In genomic region chr17:28036813-28037756, GRCm38 (mm10) we compare ENCODE assay signal across 9 mouse cellular contexts. TPM values are rescaled to one million over a fixed set of nuclear protein-coding genes. Genes with fewer than 3 reads are reported as not detected.
A peak's percentile ranks its signal among the peaks of the same experiment; 100 is the strongest.
DNase-seq lines count a peak whose midpoint lies in the region; ATAC-seq and TF ChIP-seq lines count a peak whose summit lies in the region.
"Had no signal": no experiment of that assay in that cellular context is flagged by ENCODE, and none has a peak within 500 bp of the region (broad histone marks: within the 10 kb centered on the region; RNA-seq: fewer than 3 reads in every experiment).

No protein-coding gene starts in this region.

- H3K27ac ChIP-seq in lung, embryonic 16.5 days (ENCODE audit: low read length) = no peak overlapping the region; the same call in 1 of the 2 replicates
- peak overlapping the region; percentile 79 for H3K27ac ChIP-seq in forebrain, embryonic 14.5 days (ENCODE audit: low read depth, low read length)
- H3K27ac ChIP-seq in neural tube, embryonic 15.5 days (replicated peaks) = peak overlapping the region; percentile 49; the same call in 1 of the 2 replicates
- H3K27ac ChIP-seq in cerebellum, adult 2 months (ENCODE audit: insufficient read depth, low read length) = no peak overlapping the region
- H3K27ac ChIP-seq: left cerebral cortex, adult 2 months had no signal

- no peaks in the 10 kb centered on the region for H3K36me3 ChIP-seq in lung, embryonic 16.5 days (ENCODE audit: control insufficient read depth, insufficient read depth, low read length)
- 0 out of 2 replicates have a peak, but pooled peaks cover 3% of the 10 kb centered on the region for H3K36me3 ChIP-seq in forebrain, embryonic 14.5 days (ENCODE audit: control insufficient read depth, insufficient read depth, low read length)
- peaks cover 3% of the 10 kb centered on the region; the same call in 1 of the 2 replicates for H3K36me3 ChIP-seq in neural tube, embryonic 15.5 days

- peaks cover 51% of the 10 kb centered on the region for H3K4me1 ChIP-seq in lung, embryonic 16.5 days (replicated peaks; ENCODE audit: control insufficient read depth, insufficient read depth, low read length)
- peaks cover 39% of the 10 kb centered on the region for H3K4me1 ChIP-seq in forebrain, embryonic 14.5 days (ENCODE audit: control insufficient read depth, insufficient read depth, low read length)
- H3K4me1 ChIP-seq in neural tube, embryonic 15.5 days = peaks cover 50% of the 10 kb centered on the region
- H3K4me1 ChIP-seq in cerebellum, adult 2 months (ENCODE audit: control insufficient read depth, insufficient read depth, low read length) = peaks cover 42% of the 10 kb centered on the region

- no peak for DNase-seq in lung, postnatal 4 days
- DNase-seq in forebrain, embryonic 14.5 days (ENCODE audit: low spot score) = peak; percentile 81
- DNase-seq in layer of hippocampus, adult 9-11 months = peak; percentile 74
- no peak for DNase-seq in testis, postnatal 10 days (ENCODE audit: low spot score)
- no peak for DNase-seq in cerebellum, adult 2 months

- no peak overlapping the region for H3K4me2 ChIP-seq in lung, embryonic 16.5 days (ENCODE audit: low read depth, low read length)
- H3K4me2 ChIP-seq in forebrain, embryonic 14.5 days (ENCODE audit: low read length) = no peak overlapping the region
- no peak overlapping the region for H3K4me2 ChIP-seq in neural tube, embryonic 15.5 days

- H3K27me3 ChIP-seq in lung, embryonic 16.5 days (ENCODE audit: control insufficient read depth, insufficient read depth, low read depth, low read length) = no peaks in the 10 kb centered on the region
- H3K27me3 ChIP-seq in forebrain, embryonic 14.5 days (replicated peaks; ENCODE audit: control insufficient read depth, insufficient read depth, low read length) = no peaks in the 10 kb centered on the region
- no peaks in the 10 kb centered on the region for H3K27me3 ChIP-seq in neural tube, embryonic 15.5 days (replicated peaks)
- no peaks in the 10 kb centered on the region for H3K27me3 ChIP-seq in cerebellum, adult 2 months (ENCODE audit: control insufficient read depth, insufficient read depth, low read length)

- no peak for TF ChIP-seq POLR2A in cerebellum, adult 2 months (IDR thresholded peaks at IDR 0.05; ENCODE audit: borderline replicate concordance, insufficient read depth, low read length)

- no peak for ATAC-seq in lung, embryonic 16.5 days (ENCODE audit: low read depth)
- ATAC-seq in forebrain, embryonic 14.5 days = peak; percentile 60
- ATAC-seq in neural tube, embryonic 15.5 days (ENCODE audit: low FRiP score) = 0 out of 2 replicates have a peak, but pooled peaks have one; percentile 19
- no peak for ATAC-seq in megakaryocyte-erythroid progenitor cell, adult 5-6 weeks (replicated peaks; ENCODE audit: low FRiP score, low TSS enrichment, poor library complexity, severe bottlenecking)

- no peak overlapping the region for H3K4me3 ChIP-seq in lung, embryonic 16.5 days (ENCODE audit: low read length)
- no peak overlapping the region for H3K4me3 ChIP-seq in forebrain, embryonic 14.5 days (ENCODE audit: low read depth, low read length)
- no peak overlapping the region for H3K4me3 ChIP-seq in neural tube, embryonic 15.5 days (replicated peaks)
- no peak overlapping the region for H3K4me3 ChIP-seq in cerebellum, adult 2 months (replicated peaks; ENCODE audit: insufficient read depth, low read depth, low read length)
- H3K4me3 ChIP-seq: left cerebral cortex, adult 2 months had no signal

- H3K9me3 ChIP-seq in lung, embryonic 16.5 days (ENCODE audit: control insufficient read depth, low read length) = no peaks in the 10 kb centered on the region
- no peaks in the 10 kb centered on the region for H3K9me3 ChIP-seq in forebrain, embryonic 14.5 days (replicated peaks; ENCODE audit: control insufficient read depth, low read length)
- no peaks in the 10 kb centered on the region for H3K9me3 ChIP-seq in neural tube, embryonic 15.5 days (replicated peaks)

- WGBS in lung, embryonic 16.5 days = 66% methylated on average over 14 of the region's 14 CpGs
- 60% methylated on average over 14 of the region's 14 CpGs for WGBS in forebrain, embryonic 14.5 days
- WGBS in neural tube, embryonic 15.5 days = 24% methylated on average over 14 of the region's 14 CpGs
- 46% methylated on average over 14 of the region's 14 CpGs for WGBS in cerebellum, adult 2 months

- peak overlapping the region; percentile 15; the same call in 1 of the 2 replicates for H3K9ac ChIP-seq in lung, embryonic 16.5 days (ENCODE audit: low read length)
- H3K9ac ChIP-seq in forebrain, embryonic 14.5 days (ENCODE audit: low read length) = 0 out of 2 replicates have a peak overlapping the region, but pooled peaks have one; percentile 9
- H3K9ac ChIP-seq in neural tube, embryonic 15.5 days (replicated peaks) = no peak overlapping the region

- TF ChIP-seq CTCF in cerebellum, adult 2 months (IDR thresholded peaks at IDR 0.05; ENCODE audit: borderline replicate concordance, insufficient read depth, low read depth, low read length) = no peak

RNA-seq across cellular contexts. Expression of gene Tcp11, which starts 43.4 kb away (rescaled TPM):
- 5.2 and 5.5 TPM in 2 replicates for polyA plus RNA-seq in lung, embryonic 16.5 days (2015; fragmentation: Nextera tagmentation; extraction: Ambion mirVana)
- polyA plus RNA-seq in forebrain, embryonic 14.5 days (2014; fragmentation: Nextera tagmentation; extraction: Ambion mirVana) = 1.6 TPM in 2 replicates
- 1.4 and 1.8 TPM in 2 replicates for polyA plus RNA-seq in neural tube, embryonic 15.5 days (2015; fragmentation: Nextera tagmentation; extraction: Ambion mirVana)
- 2.2 TPM in 1 of 2 replicates, not detected in the other for total RNA-seq in megakaryocyte-erythroid progenitor cell, adult 5-6 weeks (2014; fragmentation: Nextera tagmentation)
- total RNA-seq in megakaryocyte-erythroid progenitor cell, adult 5-6 weeks (2017) = 0.09 and 0.50 TPM in 2 replicates
- polyA plus RNA-seq in cerebellum, adult 2 months (2012; rRNA removed) = 0.43 and 0.70 TPM in 2 replicates

Comparison
In these comparisons a context has a peak if more than half of its experiments do, and no peak if none do; other contexts are left out.
1. ATAC-seq: peak in forebrain, embryonic 14.5 days (single experiment) and neural tube, embryonic 15.5 days (single experiment); none in lung, embryonic 16.5 days (single experiment) and megakaryocyte-erythroid progenitor cell, adult 5-6 weeks (single experiment).
2. H3K27ac ChIP-seq: peak in forebrain, embryonic 14.5 days (single experiment) and neural tube, embryonic 15.5 days (single experiment); none in lung, embryonic 16.5 days (single experiment) and cerebellum, adult 2 months (single experiment).
3. DNase-seq: peak in forebrain, embryonic 14.5 days (single experiment) and layer of hippocampus, adult 9-11 months (single experiment); none in lung, postnatal 4 days (0 of 2), testis, postnatal 10 days (single experiment) and cerebellum, adult 2 months (0 of 2).